Mouse (Mus musculus) fibroblast of lung, adult 2 months (primary cell): ENCODE results near the gene Simc1.

Experiments
- DNase-seq: peaks from one replicate; pipeline ENCODE4 v3.0.0-alpha.2; 2011; ENCODE audit warnings: low read depth

Simc1 gene

DNA sequence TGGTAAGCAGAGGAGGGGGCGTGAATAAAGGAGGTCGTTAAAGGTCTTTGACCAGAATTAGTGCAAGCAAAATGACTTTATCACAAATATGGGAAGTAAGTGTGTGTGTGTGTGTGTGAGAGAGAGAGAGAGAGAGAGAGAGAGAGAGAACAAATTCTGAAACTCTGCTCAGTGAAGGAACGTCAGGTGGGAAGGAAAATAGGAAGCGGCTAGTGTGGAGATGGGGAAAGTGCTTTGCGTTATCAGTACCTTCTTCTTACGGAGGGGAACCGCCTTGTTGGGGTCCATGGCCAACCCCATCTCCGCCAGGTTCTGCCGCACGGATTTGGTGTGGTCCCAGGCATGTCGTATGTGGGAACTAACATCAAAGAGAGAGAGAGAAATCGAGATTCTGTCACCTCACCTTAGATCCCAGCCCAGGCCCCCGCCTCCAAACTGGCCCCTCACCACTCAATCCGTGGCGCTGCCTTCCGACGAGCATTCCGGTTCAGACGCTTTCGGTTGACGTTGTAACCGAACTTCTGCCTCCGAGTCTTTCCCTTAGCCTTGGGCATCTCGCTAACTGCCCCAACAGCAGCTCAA lies 85.9 kb downstream of the Simc1 start:
- DNase-seq = no peak

DNA sequence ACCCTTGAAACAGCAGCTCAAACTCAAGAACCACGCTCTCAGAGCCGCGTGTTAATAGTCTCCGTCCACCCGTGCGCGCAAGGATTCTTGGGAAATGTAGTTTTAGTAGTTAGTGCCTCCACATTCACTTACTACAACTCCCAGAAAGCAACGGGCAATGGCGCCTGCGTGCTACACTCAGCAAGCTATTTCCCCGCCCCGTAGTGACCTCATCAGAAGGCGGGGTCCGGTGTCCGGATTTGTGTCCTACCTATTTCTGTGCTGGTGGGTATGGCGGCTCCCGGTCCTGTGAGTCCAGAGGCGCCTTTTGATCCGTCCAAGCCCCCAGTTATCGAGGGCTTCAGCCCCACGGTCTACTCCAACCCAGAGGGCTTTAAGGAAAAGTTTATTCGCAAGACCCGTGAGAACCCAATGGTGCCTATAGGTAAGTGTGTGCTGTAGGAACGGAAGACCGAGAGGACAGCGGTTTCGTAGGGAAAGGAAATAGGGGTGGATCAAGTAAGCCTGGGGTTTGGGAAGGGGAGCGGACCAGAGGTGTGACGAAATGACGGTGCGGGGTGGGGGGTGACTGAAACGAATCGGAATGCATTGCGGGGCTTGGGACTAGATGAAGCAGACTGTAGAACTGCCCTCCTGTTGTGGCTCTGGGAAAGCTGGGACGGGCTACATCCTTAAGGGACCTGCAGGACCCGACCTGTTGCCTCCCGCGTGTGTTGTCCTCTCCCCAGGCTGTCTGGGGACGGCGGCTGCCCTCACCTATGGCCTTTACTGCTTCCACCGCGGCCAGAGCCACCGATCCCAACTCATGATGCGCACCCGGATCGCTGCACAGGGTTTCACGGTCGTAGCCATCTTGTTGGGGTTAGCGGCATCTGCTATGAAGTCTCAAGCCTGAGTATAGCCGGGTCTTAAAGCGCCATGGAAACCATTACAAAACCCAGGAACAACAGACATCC lies 86.7 kb downstream of the Simc1 start, which contains the start of the genes Nop16 and Higd2a:
Gene Nop16, minus strand, starts transcription at position 95 of the 956 bp plus-strand sequence.
Gene Higd2a, plus strand, starts transcription at position 212 of the 956 bp plus-strand sequence.
- peak; percentile 96 for DNase-seq

DNA sequence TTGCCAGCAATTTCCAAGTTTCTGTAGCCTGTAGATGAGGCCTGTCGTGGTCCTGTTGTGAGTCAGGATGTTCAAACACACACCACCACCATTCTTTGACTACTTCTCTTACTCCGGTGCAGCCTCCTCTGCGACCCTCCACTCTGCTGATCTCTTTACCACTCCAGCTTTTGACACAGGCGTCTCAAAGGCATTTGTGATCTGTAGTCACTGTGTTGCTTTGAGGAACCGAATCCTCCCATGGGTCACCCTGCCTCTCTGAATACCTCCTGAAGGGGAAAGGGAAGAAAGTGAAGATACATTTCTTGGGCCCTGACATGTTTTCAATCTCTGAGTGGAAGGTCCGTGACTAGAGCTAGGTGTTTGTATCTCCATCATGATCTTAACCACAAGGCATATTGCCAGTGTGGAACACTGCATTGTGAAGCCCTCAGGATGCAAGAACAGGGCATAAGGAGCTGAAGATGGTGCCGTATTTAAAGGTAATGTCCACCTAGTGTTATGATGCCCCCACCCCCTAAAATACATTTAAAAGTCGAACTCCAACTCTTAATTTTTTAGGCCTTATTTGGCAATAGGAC lies 88.3 kb downstream of the Simc1 start:
- DNase-seq = no peak

DNA sequence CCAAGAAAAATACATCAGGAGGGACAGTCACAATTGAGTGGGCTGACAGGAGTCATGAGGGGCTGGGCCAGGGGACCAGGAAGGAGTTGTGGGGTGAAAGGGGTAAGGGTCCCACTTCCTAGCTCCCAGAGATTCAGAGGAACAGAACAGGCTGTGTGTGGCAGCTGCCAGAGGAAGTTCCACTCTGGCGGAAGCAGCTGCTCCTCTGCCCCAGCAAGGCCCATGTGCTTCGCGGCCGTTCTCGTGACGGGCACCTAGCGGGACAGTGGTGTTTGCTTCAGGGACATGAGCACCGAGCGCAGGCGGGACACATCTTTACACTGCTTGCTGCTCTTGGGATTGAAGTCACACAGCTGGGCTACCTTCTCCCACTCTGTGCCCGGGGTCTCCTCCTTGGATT lies 90.0 kb downstream of the Simc1 start:
- no peak for DNase-seq

DNA sequence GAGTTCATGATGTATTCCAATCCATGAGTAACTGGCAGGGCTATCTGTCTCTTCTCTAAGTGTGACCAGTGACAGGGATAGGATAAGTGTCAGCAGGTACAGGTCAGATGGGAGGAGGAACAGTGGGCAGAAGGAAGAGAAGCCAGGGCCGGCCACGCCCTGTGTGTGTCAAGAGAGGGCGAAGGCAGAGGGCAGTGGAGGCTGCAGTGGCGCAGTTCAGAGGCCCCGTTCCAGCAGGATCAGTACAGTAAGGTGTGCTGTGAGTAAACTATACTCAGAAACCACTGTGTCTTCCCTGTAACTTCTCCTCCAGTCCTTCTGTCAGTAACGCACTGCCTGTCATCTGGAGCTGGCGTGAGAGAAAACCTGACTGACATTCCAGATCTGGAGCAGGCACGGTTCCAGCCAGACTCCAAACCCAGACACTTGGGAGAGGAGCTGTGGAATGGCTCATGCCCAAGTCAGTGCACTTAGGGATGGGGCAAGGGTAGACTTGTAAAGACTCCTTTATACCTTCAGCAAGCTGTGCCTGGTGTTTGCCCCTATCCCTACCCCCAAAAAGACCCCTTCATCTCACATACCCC lies 92.6 kb downstream of the Simc1 start:
- DNase-seq = no peak

DNA sequence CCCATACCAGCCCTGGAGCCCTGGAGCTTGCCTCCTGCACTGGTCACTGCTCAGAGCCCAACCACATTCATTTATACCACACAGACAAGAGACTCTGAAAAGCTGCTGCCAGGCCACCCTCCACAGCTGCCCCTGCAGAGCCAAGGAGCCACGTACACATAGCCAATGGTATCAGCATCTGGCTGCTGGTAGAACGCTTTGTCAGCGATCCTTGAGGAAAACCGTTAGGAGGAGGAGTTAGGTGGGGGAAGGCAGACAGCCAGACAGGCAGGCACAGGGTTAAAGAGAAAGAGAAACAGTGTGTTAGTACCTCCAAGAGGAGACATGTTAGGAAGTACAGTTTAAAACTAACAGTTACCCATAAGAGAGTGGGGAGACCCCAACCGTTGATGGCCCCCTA lies 93.3 kb downstream of the Simc1 start:
- DNase-seq = no peak

DNA sequence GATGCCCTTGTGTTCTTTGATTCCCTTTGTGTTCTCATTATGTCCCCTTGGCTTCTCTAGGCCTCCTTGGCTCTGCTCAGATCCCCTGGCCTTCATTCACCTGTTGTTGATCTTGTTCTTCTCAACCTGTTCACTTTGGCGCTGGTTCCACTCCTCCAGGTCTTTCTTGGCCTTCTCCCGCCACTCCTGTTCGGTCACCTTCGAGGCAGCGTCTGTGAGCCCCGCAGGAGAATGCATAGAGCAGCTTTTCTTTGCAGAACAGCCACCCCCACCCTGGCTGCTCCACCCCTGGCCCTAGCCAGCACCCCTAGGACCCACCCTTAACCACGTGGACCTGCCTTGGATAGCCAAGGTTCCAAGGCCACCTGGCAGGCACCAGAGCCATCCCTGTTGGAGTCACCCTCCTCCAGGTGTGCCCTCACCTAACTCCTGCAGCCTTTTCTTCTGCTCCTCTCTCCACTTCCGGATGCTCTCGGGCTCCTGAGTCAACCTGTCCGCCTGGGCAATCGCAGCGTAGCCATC lies 95.1 kb downstream of the Simc1 start:
- DNase-seq = no peak
